Comparison of ENCODE assay signal across 8 mouse cellular contexts in the genomic region with DNA sequence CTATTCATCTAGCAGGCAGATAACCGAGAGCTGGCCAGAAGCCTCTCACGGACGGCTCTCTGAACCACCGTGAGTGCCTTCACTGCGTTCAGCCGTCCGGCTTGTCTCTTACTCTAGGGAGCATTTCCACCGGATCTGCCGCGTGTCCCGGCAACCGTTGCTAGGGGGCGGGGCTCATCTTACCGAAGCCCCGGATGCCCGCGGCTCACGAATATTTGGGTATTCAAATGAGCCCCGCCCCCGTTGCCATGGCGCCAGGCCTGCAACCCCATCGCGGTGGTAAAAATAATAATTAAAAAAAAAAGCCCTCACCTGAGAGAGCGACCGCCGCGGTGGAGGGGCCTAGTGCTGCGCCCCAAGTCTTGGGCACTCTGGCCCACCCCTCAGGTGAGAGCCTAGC. TPM values are rescaled to one million over a fixed set of nuclear protein-coding genes. Genes with fewer than 3 reads are reported as not detected.
DNase-seq lines count a peak whose midpoint lies in the region; ATAC-seq and TF ChIP-seq lines count a peak whose summit lies in the region.

No protein-coding gene starts in this region.

- TF ChIP-seq POLR2A in olfactory bulb, adult 2 months (IDR thresholded peaks at IDR 0.05; ENCODE audit: insufficient read depth, low read depth, low read length) = no peak

- peaks cover 23% of the 10 kb centered on the region for H3K36me3 ChIP-seq in forebrain, embryonic 14.5 days (ENCODE audit: control insufficient read depth, insufficient read depth, low read length)
- peaks cover 27% of the 10 kb centered on the region for H3K36me3 ChIP-seq in lung, embryonic 14.5 days (ENCODE audit: insufficient read depth)

- no peaks in the 10 kb centered on the region for H3K9me3 ChIP-seq in forebrain, embryonic 14.5 days (replicated peaks; ENCODE audit: control insufficient read depth, low read length)
- no peaks in the 10 kb centered on the region for H3K9me3 ChIP-seq in lung, embryonic 14.5 days (ENCODE audit: low read depth, low read length)

- peak overlapping the region; percentile 61 for H3K9ac ChIP-seq in forebrain, embryonic 14.5 days (ENCODE audit: low read length)
- H3K9ac ChIP-seq in lung, embryonic 14.5 days = peak overlapping the region; percentile 40

- peak overlapping the region; percentile 84 for H3K4me3 ChIP-seq in forebrain, embryonic 14.5 days (ENCODE audit: low read depth, low read length)
- peak overlapping the region; percentile 76 for H3K4me3 ChIP-seq in layer of hippocampus, adult 2 months
- H3K4me3 ChIP-seq in lung, embryonic 14.5 days (ENCODE audit: low read depth, low read length) = peak overlapping the region; percentile 94
- peak overlapping the region; percentile 92 for H3K4me3 ChIP-seq in olfactory bulb, adult 2 months (ENCODE audit: insufficient read depth, low read depth, low read length)

- TF ChIP-seq CTCF in layer of hippocampus, adult 2 months (conservative IDR thresholded peaks at IDR 0.05) = no peak
- no peak for TF ChIP-seq CTCF in lung, embryonic 14.5 days (IDR thresholded peaks at IDR 0.05; ENCODE audit: low read depth)
- TF ChIP-seq CTCF in olfactory bulb, adult 2 months (IDR thresholded peaks at IDR 0.05; ENCODE audit: insufficient read depth, low read depth, low read length) = no peak

- H3K27me3 ChIP-seq in forebrain, embryonic 14.5 days (replicated peaks; ENCODE audit: control insufficient read depth, insufficient read depth, low read length) = no peaks in the 10 kb centered on the region
- no peaks in the 10 kb centered on the region for H3K27me3 ChIP-seq in lung, embryonic 14.5 days (ENCODE audit: insufficient read depth, low read length)

- peaks cover 5% of the 10 kb centered on the region for H3K4me1 ChIP-seq in forebrain, embryonic 14.5 days (ENCODE audit: control insufficient read depth, insufficient read depth, low read length)
- H3K4me1 ChIP-seq in lung, embryonic 14.5 days (ENCODE audit: insufficient read depth) = peaks cover 10% of the 10 kb centered on the region
- H3K4me1 ChIP-seq in olfactory bulb, adult 2 months (ENCODE audit: control insufficient read depth, insufficient read depth, low read length) = peaks cover 27% of the 10 kb centered on the region

- H3K27ac ChIP-seq in forebrain, embryonic 14.5 days (ENCODE audit: low read depth, low read length) = peak overlapping the region; percentile 71; the same call in 1 of the 2 replicates
- H3K27ac ChIP-seq in layer of hippocampus, adult 2 months = peak overlapping the region; percentile 85
- H3K27ac ChIP-seq in lung, embryonic 14.5 days (ENCODE audit: low read depth) = peak overlapping the region; percentile 81
- H3K27ac ChIP-seq in olfactory bulb, adult 2 months (ENCODE audit: insufficient read depth, low read depth, low read length) = peak overlapping the region; percentile 79; the same call in 1 of the 2 replicates

- intact Hi-C loops in heart, postnatal 14 days (cut with DNase I) = no loop called here

- peak; percentile 49 for ATAC-seq in forebrain, embryonic 14.5 days
- peak; percentile 46 for ATAC-seq in lung, embryonic 14.5 days (ENCODE audit: insufficient read depth)

- WGBS in forebrain, embryonic 14.5 days = under 1% methylated on average over 28 of the region's 28 CpGs
- 1% methylated on average over 28 of the region's 28 CpGs for WGBS in lung, embryonic 14.5 days
- WGBS in olfactory bulb, adult 2 months = under 1% methylated on average over 28 of the region's 28 CpGs

- DNase-seq in ES-CJ7 (ENCODE audit: low read depth, low spot score) = peak; percentile 90
- peak; percentile 94 for DNase-seq in c-Kit-positive CD71-positive TER-119-negative erythroid progenitor cells, embryonic 14.5 days (ENCODE audit: low read depth)
- DNase-seq in forebrain, embryonic 14.5 days (ENCODE audit: low spot score) = peak; percentile 96
- DNase-seq in heart, postnatal 14 days = peak; percentile 84 to 91
- DNase-seq in layer of hippocampus, adult 2 months (ENCODE audit: low spot score in 2 of 2) = peak; percentile 85 to 89
- peak; percentile 96 for DNase-seq in lung, embryonic 14.5 days
- peak; percentile 88 to 91 for DNase-seq in thymus, adult 18-20 months

- peak overlapping the region; percentile 98 for H3K4me2 ChIP-seq in forebrain, embryonic 14.5 days (ENCODE audit: low read length)
- H3K4me2 ChIP-seq in lung, embryonic 14.5 days = peak overlapping the region; percentile 99

RNA-seq across cellular contexts. Expression of a gene that starts 0.9 kb away (rescaled TPM):
- 6.7 and 8.9 TPM in 2 replicates for polyA plus RNA-seq in forebrain, embryonic 14.5 days (2014; fragmentation: Nextera tagmentation; extraction: Ambion mirVana)
- 1 to 10 TPM; 2.6 to 3.6 TPM for total RNA-seq in heart, postnatal 14 days (2021)
- total RNA-seq in layer of hippocampus, adult 2 months (2021) = 1 to 10 TPM; 4.5 to 5.7 TPM
- 3.8 and 4.3 TPM in 2 replicates for polyA plus RNA-seq in lung, embryonic 14.5 days (2014; fragmentation: Nextera tagmentation; extraction: Ambion mirVana)
- not detected in 2 replicates for polyA plus RNA-seq in olfactory bulb, adult 2 months (2012; ENCODE audit: insufficient read depth, insufficient read length, low replicate concordance, missing spikeins)

RNA-seq across cellular contexts. Expression of a gene that starts 1.0 kb away (rescaled TPM):
- 70.2 and 96.3 TPM in 2 replicates for polyA plus RNA-seq in forebrain, embryonic 14.5 days (2014; fragmentation: Nextera tagmentation; extraction: Ambion mirVana)
- 100 to 1,000 TPM; 101 to 104 TPM for total RNA-seq in heart, postnatal 14 days (2021)
- total RNA-seq in layer of hippocampus, adult 2 months (2021) = 100 to 1,000 TPM; 200 to 222 TPM
- 85.8 and 97.4 TPM in 2 replicates for polyA plus RNA-seq in lung, embryonic 14.5 days (2014; fragmentation: Nextera tagmentation; extraction: Ambion mirVana)
- polyA plus RNA-seq in olfactory bulb, adult 2 months (2012; ENCODE audit: insufficient read depth, insufficient read length, low replicate concordance, missing spikeins) = not detected in 2 replicates

RNA-seq across cellular contexts. Expression of a gene that starts 19.1 kb away (rescaled TPM):
- polyA plus RNA-seq in forebrain, embryonic 14.5 days (2014; fragmentation: Nextera tagmentation; extraction: Ambion mirVana) = 0.94 and 0.95 TPM in 2 replicates
- not detected for total RNA-seq in heart, postnatal 14 days (2021)
- not detected for total RNA-seq in layer of hippocampus, adult 2 months (2021)
- 0.74 and 1.4 TPM in 2 replicates for polyA plus RNA-seq in lung, embryonic 14.5 days (2014; fragmentation: Nextera tagmentation; extraction: Ambion mirVana)
- not detected in 2 replicates for polyA plus RNA-seq in olfactory bulb, adult 2 months (2012; ENCODE audit: insufficient read depth, insufficient read length, low replicate concordance, missing spikeins)

RNA-seq across cellular contexts. Expression of a gene that starts 20.8 kb away (rescaled TPM):
- polyA plus RNA-seq in forebrain, embryonic 14.5 days (2014; fragmentation: Nextera tagmentation; extraction: Ambion mirVana) = 23.7 and 23.8 TPM in 2 replicates
- total RNA-seq in heart, postnatal 14 days (2021) = 1 to 10 TPM; 1.2 to 1.5 TPM
- total RNA-seq in layer of hippocampus, adult 2 months (2021) = 1 to 10 TPM in 1 of 2 experiments, under 1 TPM in 1; 0.98 to 1.2 TPM
- 38.9 and 41.1 TPM in 2 replicates for polyA plus RNA-seq in lung, embryonic 14.5 days (2014; fragmentation: Nextera tagmentation; extraction: Ambion mirVana)
- not detected in 2 replicates for polyA plus RNA-seq in olfactory bulb, adult 2 months (2012; ENCODE audit: insufficient read depth, insufficient read length, low replicate concordance, missing spikeins)

RNA-seq across cellular contexts. Expression of a gene that starts 22.2 kb away (rescaled TPM):
- polyA plus RNA-seq in forebrain, embryonic 14.5 days (2014; fragmentation: Nextera tagmentation; extraction: Ambion mirVana) = 54.7 and 56.7 TPM in 2 replicates
- 10 to 100 TPM; 60.8 to 70.2 TPM for total RNA-seq in heart, postnatal 14 days (2021)
- total RNA-seq in layer of hippocampus, adult 2 months (2021) = 10 to 100 TPM; 40.6 to 42.3 TPM
- 124 and 130 TPM in 2 replicates for polyA plus RNA-seq in lung, embryonic 14.5 days (2014; fragmentation: Nextera tagmentation; extraction: Ambion mirVana)
- not detected in 2 replicates for polyA plus RNA-seq in olfactory bulb, adult 2 months (2012; ENCODE audit: insufficient read depth, insufficient read length, low replicate concordance, missing spikeins)

Comparison
In these comparisons a context has a peak if more than half of its experiments do, and no peak if none do; other contexts are left out.
1. Peak in every context shown above with its lines: DNase-seq, ATAC-seq, H3K4me3 ChIP-seq and H3K27ac ChIP-seq.